In the genomic region with DNA sequence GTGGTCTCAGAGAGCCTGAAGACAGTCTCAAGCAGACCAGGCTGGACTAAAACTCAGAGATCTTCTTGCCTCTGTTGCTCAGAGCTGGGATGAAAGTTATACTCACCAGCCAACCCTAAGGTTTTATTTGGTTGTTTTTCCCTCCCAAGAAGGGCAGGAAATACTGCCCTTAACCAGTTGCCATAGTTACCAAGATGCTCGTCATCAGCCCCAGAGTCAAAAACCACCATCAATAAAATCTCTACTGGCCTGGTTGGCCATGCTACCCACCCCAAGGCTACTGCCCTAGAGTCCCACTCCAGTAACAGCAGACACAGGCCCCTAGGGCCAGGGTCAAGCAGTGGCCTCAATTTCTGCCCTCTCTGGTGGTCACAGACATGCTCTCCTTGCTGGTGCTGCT, we compare ENCODE assay signal across 18 mouse cellular contexts. TPM values are rescaled to one million over a fixed set of nuclear protein-coding genes. Genes with fewer than 3 reads are reported as not detected.
DNase-seq lines count a peak whose midpoint lies in the region; ATAC-seq and TF ChIP-seq lines count a peak whose summit lies in the region.
"Had no signal": no experiment of that assay in that cellular context is flagged by ENCODE, and none has a peak within 500 bp of the region (broad histone marks: within the 10 kb centered on the region; RNA-seq: fewer than 3 reads in every experiment).

No protein-coding gene starts in this region.

- H3K9ac ChIP-seq in hindbrain, embryonic 14.5 days: no peak overlapping the region
- H3K9ac ChIP-seq: embryonic facial prominence, embryonic 12.5 days; lung, embryonic 15.5 days had no signal

- no peaks in the 10 kb centered on the region for H3K27me3 ChIP-seq in kidney, adult 2 months (replicated peaks; ENCODE audit: control insufficient read depth, insufficient read depth, low read length)
- H3K27me3 ChIP-seq in hindbrain, embryonic 14.5 days (ENCODE audit: control insufficient read depth, insufficient read depth, low read length): peaks cover 22% of the 10 kb centered on the region
- H3K27me3 ChIP-seq: lung, embryonic 15.5 days; Patski had no signal

- TF ChIP-seq CTCF in kidney, adult 2 months (conservative IDR thresholded peaks at IDR 0.05; ENCODE audit: insufficient read depth, insufficient read length, low read depth, low read length): no peak

- no peaks in the 10 kb centered on the region for H3K9me3 ChIP-seq in hindbrain, embryonic 14.5 days (ENCODE audit: control insufficient read depth, low read length)
- H3K9me3 ChIP-seq: embryonic facial prominence, embryonic 12.5 days; forebrain, embryonic 10.5 days; lung, embryonic 15.5 days had no signal

- DNase-seq in kidney, adult 2 months: peak; percentile 15
- no peak for DNase-seq in kidney, postnatal 14 days
- DNase-seq in thymus, postnatal 14 days: peak; percentile 14
- no peak for DNase-seq in thymus, postnatal 4 days
- peak; percentile 90 for DNase-seq in induced T-regulatory cell, adult 2 months (ENCODE audit: low read depth)
- no peak for DNase-seq in embryo, embryonic 10 days (ENCODE audit: low spot score)
- no peak for DNase-seq in urinary bladder, adult 2 months (ENCODE audit: low spot score)
- DNase-seq in hindbrain, embryonic 14.5 days (ENCODE audit: low spot score): no peak
- DNase-seq: cerebellum, postnatal 14 days; kidney, postnatal 10 days; left cerebral cortex, postnatal 4 days had no signal

- H3K36me3 ChIP-seq in kidney, adult 2 months (ENCODE audit: control insufficient read depth, insufficient read depth, low read length): no peaks in the 10 kb centered on the region
- no peaks in the 10 kb centered on the region for H3K36me3 ChIP-seq in hindbrain, embryonic 14.5 days (replicated peaks; ENCODE audit: control insufficient read depth, insufficient read depth)
- H3K36me3 ChIP-seq: embryonic facial prominence, embryonic 12.5 days; forebrain, embryonic 10.5 days; lung, embryonic 15.5 days had no signal

- H3K4me2 ChIP-seq in hindbrain, embryonic 14.5 days (replicated peaks): no peak overlapping the region
- H3K4me2 ChIP-seq: embryonic facial prominence, embryonic 12.5 days; lung, embryonic 15.5 days; midbrain, embryonic 11.5 days had no signal

- no peak for ATAC-seq in hindbrain, embryonic 14.5 days (ENCODE audit: low FRiP score)
- ATAC-seq: intestine, embryonic 16.5 days; Patski had no signal

- peak overlapping the region; percentile 74 for H3K27ac ChIP-seq in kidney, adult 2 months (ENCODE audit: insufficient read depth, low read depth, low read length)
- H3K27ac ChIP-seq in hindbrain, embryonic 14.5 days: no peak overlapping the region
- H3K27ac ChIP-seq: embryonic facial prominence, embryonic 12.5 days; forebrain, embryonic 10.5 days; stomach, postnatal 0 days had no signal

- H3K4me3 ChIP-seq in kidney, adult 2 months (ENCODE audit: insufficient read depth, low read depth, low read length): no peak overlapping the region
- H3K4me3 ChIP-seq in hindbrain, embryonic 14.5 days (replicated peaks; ENCODE audit: low read length): no peak overlapping the region
- H3K4me3 ChIP-seq: embryonic facial prominence, embryonic 12.5 days; forebrain, embryonic 10.5 days; lung, embryonic 15.5 days had no signal

- H3K4me1 ChIP-seq in kidney, adult 2 months (ENCODE audit: control insufficient read depth, insufficient read depth, low read length): peaks cover 62% of the 10 kb centered on the region
- H3K4me1 ChIP-seq in hindbrain, embryonic 14.5 days (replicated peaks; ENCODE audit: control insufficient read depth, insufficient read depth, low read length): no peaks in the 10 kb centered on the region
- H3K4me1 ChIP-seq: embryonic facial prominence, embryonic 12.5 days had no signal

- TF ChIP-seq POLR2A in kidney, adult 2 months (IDR thresholded peaks at IDR 0.05; ENCODE audit: low read depth, low read length): no peak

- 24% methylated on average over 1 of the region's 1 CpGs for WGBS in kidney, adult 2 months
- 58% methylated on average over 1 of the region's 1 CpGs for WGBS in hindbrain, embryonic 14.5 days

RNA-seq across cellular contexts. Expression of gene B3gnt2, which starts 8.3 kb away (rescaled TPM):
- polyA plus RNA-seq in kidney, adult 2 months (2012; rRNA removed): 19.5 and 21.0 TPM in 2 replicates
- polyA plus RNA-seq in urinary bladder, adult 2 months (2012; rRNA removed): 22.6 and 25.7 TPM in 2 replicates
- 2.3 and 4.6 TPM in 2 replicates for polyA plus RNA-seq in hindbrain, embryonic 14.5 days (2014; fragmentation: Nextera tagmentation; extraction: Ambion mirVana)

Comparison
In these comparisons a context has a peak if more than half of its experiments do, and no peak if none do; other contexts are left out.
1. DNase-seq: peak in kidney, adult 2 months (single experiment), thymus, postnatal 14 days (single experiment) and induced T-regulatory cell, adult 2 months (single experiment); none in kidney, postnatal 14 days (single experiment), thymus, postnatal 4 days (single experiment), embryo, embryonic 10 days (single experiment), urinary bladder, adult 2 months (single experiment) and hindbrain, embryonic 14.5 days (single experiment).